In the genomic region with DNA sequence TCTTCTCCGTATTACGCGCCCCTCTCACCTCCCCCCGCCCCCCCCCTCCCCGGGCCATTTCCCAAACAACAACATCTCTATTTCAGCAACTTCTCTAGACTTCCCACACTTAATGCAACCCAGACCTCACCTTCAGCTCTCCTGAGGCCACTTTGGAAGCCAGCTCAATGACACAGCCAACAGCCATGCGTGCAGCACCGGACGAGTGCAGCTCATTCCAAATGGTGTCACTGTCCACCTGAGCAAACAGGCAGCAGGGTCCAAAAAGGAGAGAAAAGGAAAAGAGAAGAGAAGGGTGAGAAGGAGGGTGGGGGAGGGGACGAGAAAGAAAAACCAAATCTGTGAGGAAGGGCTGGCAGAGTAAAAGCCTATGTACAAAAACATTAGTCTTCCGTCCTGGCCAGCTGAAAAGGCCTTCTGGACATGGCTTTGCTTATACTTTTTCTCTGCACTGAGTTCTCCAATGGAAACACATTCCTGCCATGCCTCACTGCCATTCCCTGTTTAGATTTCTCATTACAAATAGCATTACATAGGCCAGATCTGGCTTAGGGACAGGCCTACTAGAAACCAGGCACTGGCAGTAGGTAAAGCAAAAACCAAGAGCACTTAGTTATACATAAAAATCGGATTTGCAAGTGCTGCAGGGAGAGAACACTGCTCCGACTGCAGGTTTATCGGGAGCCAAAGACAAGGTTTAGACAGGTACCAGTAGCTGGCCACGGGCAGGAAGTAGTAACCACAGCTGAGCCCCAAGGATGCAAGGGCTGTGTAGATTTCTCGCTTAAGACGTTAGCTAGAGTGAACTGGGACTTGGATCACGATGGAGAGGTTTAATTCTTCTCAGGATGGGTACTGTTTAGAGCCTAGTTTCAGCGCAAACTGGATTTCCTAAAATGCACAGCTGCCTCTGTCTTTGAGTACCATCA, we compare ENCODE assay signal across 13 mouse cellular contexts.
DNase-seq lines count a peak whose midpoint lies in the region; ATAC-seq lines count a peak whose summit lies in the region.
"Had no signal": no experiment of that assay in that cellular context is flagged by ENCODE, and none has a peak within 500 bp of the region (broad histone marks: within the 10 kb centered on the region; RNA-seq: fewer than 3 reads in every experiment).

No protein-coding gene starts in this region.

- ATAC-seq in midbrain, embryonic 11.5 days (ENCODE audit: low FRiP score), result no peak
- no peak for ATAC-seq in midbrain, embryonic 15.5 days (replicated peaks)
- ATAC-seq in embryonic facial prominence, embryonic 12.5 days (ENCODE audit: insufficient number of reproducible peaks, insufficient read depth, low FRiP score, low TSS enrichment), result 0 out of 2 replicates have a peak, but pooled peaks have one; percentile 60
- ATAC-seq in megakaryocyte, adult 5-6 weeks (ENCODE audit: poor library complexity, severe bottlenecking), result peak; percentile 70
- ATAC-seq: liver, embryonic 12.5 days had no signal

- no peak overlapping the region for H3K27ac ChIP-seq in midbrain, embryonic 11.5 days (ENCODE audit: low read depth, low read length)
- no peak overlapping the region for H3K27ac ChIP-seq in midbrain, embryonic 15.5 days
- H3K27ac ChIP-seq in embryonic facial prominence, embryonic 12.5 days, result peak overlapping the region; percentile 51
- H3K27ac ChIP-seq: heart, embryonic 15.5 days; liver, embryonic 12.5 days; neural tube, embryonic 12.5 days had no signal

- peak; percentile 80 for DNase-seq in midbrain, embryonic 11.5 days (ENCODE audit: low spot score, missing footprints)
- peak; percentile 39 for DNase-seq in yolk sac, embryonic 10.5 days (ENCODE audit: low spot score)
- DNase-seq in right cerebral cortex, adult 2 months (ENCODE audit: low spot score in 2 of 2), result no peak
- DNase-seq in c-Kit-positive CD71-positive TER-119-positive erythroid progenitor cells, embryonic 14.5 days (ENCODE audit: low spot score), result no peak
- no peak for DNase-seq in urinary bladder, postnatal 10 days (ENCODE audit: low spot score)
- DNase-seq: kidney, adult 11 months had no signal

- no peaks in the 10 kb centered on the region for H3K4me1 ChIP-seq in midbrain, embryonic 11.5 days (ENCODE audit: control insufficient read depth, insufficient read depth, low read length)
- no peaks in the 10 kb centered on the region for H3K4me1 ChIP-seq in midbrain, embryonic 15.5 days
- H3K4me1 ChIP-seq in embryonic facial prominence, embryonic 12.5 days, result peaks cover 9% of the 10 kb centered on the region; the same call in 1 of the 2 replicates
- H3K4me1 ChIP-seq: liver, embryonic 12.5 days; neural tube, embryonic 12.5 days had no signal

- no peaks in the 10 kb centered on the region for H3K27me3 ChIP-seq in midbrain, embryonic 11.5 days (ENCODE audit: control insufficient read depth, insufficient read depth, low read length)
- no peaks in the 10 kb centered on the region for H3K27me3 ChIP-seq in midbrain, embryonic 15.5 days (replicated peaks)
- H3K27me3 ChIP-seq in embryonic facial prominence, embryonic 12.5 days, result no peaks in the 10 kb centered on the region
- H3K27me3 ChIP-seq: heart, embryonic 15.5 days; liver, embryonic 12.5 days; neural tube, embryonic 12.5 days had no signal

- no peak overlapping the region for H3K9ac ChIP-seq in midbrain, embryonic 11.5 days (ENCODE audit: low read length)
- H3K9ac ChIP-seq in midbrain, embryonic 15.5 days, result no peak overlapping the region
- H3K9ac ChIP-seq in embryonic facial prominence, embryonic 12.5 days, result no peak overlapping the region
- H3K9ac ChIP-seq: heart, embryonic 15.5 days; liver, embryonic 12.5 days; neural tube, embryonic 12.5 days had no signal

- 83% methylated on average over 18 of the region's 18 CpGs for WGBS in midbrain, embryonic 11.5 days
- 83% methylated on average over 18 of the region's 18 CpGs for WGBS in midbrain, embryonic 15.5 days
- 52% methylated on average over 18 of the region's 18 CpGs for WGBS in embryonic facial prominence, embryonic 12.5 days

- no peak overlapping the region for H3K4me2 ChIP-seq in midbrain, embryonic 11.5 days
- no peak overlapping the region for H3K4me2 ChIP-seq in midbrain, embryonic 15.5 days
- H3K4me2 ChIP-seq in embryonic facial prominence, embryonic 12.5 days (replicated peaks), result peak overlapping the region; percentile 25
- H3K4me2 ChIP-seq: heart, embryonic 15.5 days; liver, embryonic 12.5 days; neural tube, embryonic 12.5 days had no signal

- H3K4me3 ChIP-seq in midbrain, embryonic 11.5 days (ENCODE audit: low read depth, low read length), result no peak overlapping the region
- H3K4me3 ChIP-seq in midbrain, embryonic 15.5 days, result no peak overlapping the region
- no peak overlapping the region for H3K4me3 ChIP-seq in embryonic facial prominence, embryonic 12.5 days
- H3K4me3 ChIP-seq: erythroblast, embryonic 14.5 days; heart, embryonic 15.5 days; liver, embryonic 12.5 days; neural tube, embryonic 12.5 days had no signal

- no peaks in the 10 kb centered on the region for H3K9me3 ChIP-seq in midbrain, embryonic 11.5 days (ENCODE audit: control insufficient read depth, low read length)
- H3K9me3 ChIP-seq in midbrain, embryonic 15.5 days, result no peaks in the 10 kb centered on the region
- no peaks in the 10 kb centered on the region for H3K9me3 ChIP-seq in embryonic facial prominence, embryonic 12.5 days
- H3K9me3 ChIP-seq: heart, embryonic 15.5 days; liver, embryonic 12.5 days; neural tube, embryonic 12.5 days had no signal

- H3K36me3 ChIP-seq in midbrain, embryonic 11.5 days (ENCODE audit: control insufficient read depth, insufficient read depth, low read length), result no peaks in the 10 kb centered on the region
- H3K36me3 ChIP-seq in midbrain, embryonic 15.5 days (replicated peaks), result no peaks in the 10 kb centered on the region
- no peaks in the 10 kb centered on the region for H3K36me3 ChIP-seq in embryonic facial prominence, embryonic 12.5 days
- H3K36me3 ChIP-seq: heart, embryonic 15.5 days; liver, embryonic 12.5 days; neural tube, embryonic 12.5 days had no signal

Comparison
In these comparisons a context has a peak if more than half of its experiments do, and no peak if none do; other contexts are left out.
1. ATAC-seq: peak in embryonic facial prominence, embryonic 12.5 days (single experiment) and megakaryocyte, adult 5-6 weeks (single experiment); none in midbrain, embryonic 11.5 days (single experiment) and midbrain, embryonic 15.5 days (single experiment).
2. DNase-seq: peak in midbrain, embryonic 11.5 days (single experiment) and yolk sac, embryonic 10.5 days (single experiment); none in right cerebral cortex, adult 2 months (0 of 2), c-Kit-positive CD71-positive TER-119-positive erythroid progenitor cells, embryonic 14.5 days (single experiment) and urinary bladder, postnatal 10 days (single experiment).